Mouse (Mus musculus): ENCODE measurements around the gene Chchd6. TPM values are rescaled to one million over a fixed set of nuclear protein-coding genes. Genes with fewer than 3 reads are reported as not detected.

Gene Chchd6
- polyA plus RNA-seq (2014; fragmentation: Illumina TruSeq; extraction: RNeasy Lipid Tissue Mini Kit (QIAGEN cat#74804); ENCODE audit: low read depth, low replicate concordance): not detected

GRCm38 (mm10) chr6:89595018-89595776 lies at the start of gene Chchd6:
TSS of gene Chchd6 (minus strand) at chr6:89595652.

GRCm38 (mm10) chr6:89643798-89644270 lies 48.4 kb upstream of the Chchd6 start, which contains the start of gene Txnrd3:
TSS of gene Txnrd3 (plus strand) at chr6:89643988.

GRCm38 (mm10) chr6:89362281-89363106 lies 233.0 kb downstream of the Chchd6 start, which contains the start of gene Plxna1:
TSS of gene Plxna1 (minus strand) at chr6:89362620.

Other genes starting within 250 kb of the Chchd6 start
- gene Plxna1, start 233.0 kb downstream of the Chchd6 start, polyA plus RNA-seq (2014; fragmentation: Illumina TruSeq; extraction: RNeasy Lipid Tissue Mini Kit (QIAGEN cat#74804); ENCODE audit: low read depth, low replicate concordance): 0.58 TPM
- gene Txnrd3, start 48.3 kb upstream of the Chchd6 start, polyA plus RNA-seq (2014; fragmentation: Illumina TruSeq; extraction: RNeasy Lipid Tissue Mini Kit (QIAGEN cat#74804); ENCODE audit: low read depth, low replicate concordance): 5.5 TPM
- not detected for gene Vmn1r40, start 111.9 kb upstream of the Chchd6 start, polyA plus RNA-seq (2014; fragmentation: Illumina TruSeq; extraction: RNeasy Lipid Tissue Mini Kit (QIAGEN cat#74804); ENCODE audit: low read depth, low replicate concordance)
- gene Vmn1r41, start 145.1 kb upstream of the Chchd6 start, polyA plus RNA-seq (2014; fragmentation: Illumina TruSeq; extraction: RNeasy Lipid Tissue Mini Kit (QIAGEN cat#74804); ENCODE audit: low read depth, low replicate concordance): not detected

Measured in liver, adult 10 weeks (tissue).